Mouse (Mus musculus): ENCODE measurements around the gene Lhpp. TPM values are rescaled to one million over a fixed set of nuclear protein-coding genes. Genes with fewer than 3 reads are reported as not detected.

Gene Lhpp
- 15.0 and 18.9 TPM in 2 replicates for total RNA-seq (2014; fragmentation: Nextera tagmentation)
- 12.3 and 19.4 TPM in 2 replicates for total RNA-seq (2017)

GRCm38 (mm10) chr7:132610468-132611318 is at the start of gene Lhpp:
Gene Lhpp, plus strand, starts transcription at chr7:132610638.
- ATAC-seq (replicated peaks; ENCODE audit: low FRiP score, low TSS enrichment, poor library complexity, severe bottlenecking) = peak; percentile 95

DNA sequence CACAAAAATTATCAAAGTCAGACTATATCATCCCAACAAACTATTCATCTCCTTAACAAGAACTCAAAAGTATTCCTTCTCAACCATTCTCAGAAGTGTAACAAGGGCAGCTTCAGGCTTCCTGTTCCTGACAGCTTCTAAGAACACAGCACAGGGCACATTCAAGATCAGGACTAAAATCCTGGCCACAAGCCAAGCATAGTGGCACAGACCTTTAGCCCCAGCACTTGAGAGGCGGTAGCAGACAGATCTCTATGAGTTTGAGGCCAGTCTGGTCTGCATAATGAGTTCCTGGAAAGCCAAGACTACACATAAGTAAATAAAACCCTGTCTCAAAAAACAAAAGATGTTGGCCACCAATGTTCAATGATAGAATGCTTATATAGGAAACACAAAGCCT is 44.6 kb upstream of the Lhpp start:
- no peak for ATAC-seq (replicated peaks; ENCODE audit: low FRiP score, low TSS enrichment, poor library complexity, severe bottlenecking)

GRCm38 (mm10) chr7:132568817-132569216 is 41.6 kb upstream of the Lhpp start:
- ATAC-seq (replicated peaks; ENCODE audit: low FRiP score, low TSS enrichment, poor library complexity, severe bottlenecking) = no peak

DNA sequence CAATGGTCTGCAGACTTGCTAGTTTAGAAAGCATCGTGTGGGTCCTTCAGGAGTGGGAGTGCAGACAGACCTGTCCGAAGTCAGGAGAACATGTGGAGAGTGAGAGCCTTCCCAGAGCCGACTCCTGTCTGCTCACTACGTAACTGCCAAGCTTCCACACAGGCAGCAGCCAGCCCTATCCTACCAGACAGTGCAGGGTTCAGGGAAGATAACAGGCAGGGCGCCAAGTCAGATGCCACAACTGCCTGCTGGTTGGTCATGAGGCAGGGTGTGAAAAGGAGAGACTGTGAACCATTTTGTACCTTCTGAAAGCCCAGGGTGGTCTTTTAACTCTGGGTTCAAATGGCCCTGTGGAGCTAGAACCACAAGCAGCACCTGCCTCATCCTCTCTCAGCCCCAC is 40.4 kb upstream of the Lhpp start:
- ATAC-seq (replicated peaks; ENCODE audit: low FRiP score, low TSS enrichment, poor library complexity, severe bottlenecking) = peak; percentile 87

DNA sequence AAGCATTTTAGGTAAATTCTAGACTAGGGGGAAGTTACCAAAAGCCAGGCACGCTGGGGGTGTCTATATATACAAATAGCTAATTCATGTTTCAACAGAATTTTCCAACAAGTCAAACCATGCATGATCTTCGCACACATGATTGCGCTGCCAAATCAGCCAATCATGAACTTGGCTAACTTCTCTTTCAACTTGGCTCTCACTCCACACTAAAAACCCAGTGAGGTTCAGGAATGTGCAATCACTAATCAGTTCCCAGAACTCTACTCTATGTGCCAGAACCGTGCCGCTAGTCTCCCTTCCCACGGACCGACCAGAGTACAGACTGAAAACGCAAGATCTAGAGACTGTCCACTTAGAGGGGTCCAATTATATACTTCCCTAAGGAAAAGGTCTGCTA is 39.0 kb upstream of the Lhpp start:
- ATAC-seq (replicated peaks; ENCODE audit: low FRiP score, low TSS enrichment, poor library complexity, severe bottlenecking) = no peak

DNA sequence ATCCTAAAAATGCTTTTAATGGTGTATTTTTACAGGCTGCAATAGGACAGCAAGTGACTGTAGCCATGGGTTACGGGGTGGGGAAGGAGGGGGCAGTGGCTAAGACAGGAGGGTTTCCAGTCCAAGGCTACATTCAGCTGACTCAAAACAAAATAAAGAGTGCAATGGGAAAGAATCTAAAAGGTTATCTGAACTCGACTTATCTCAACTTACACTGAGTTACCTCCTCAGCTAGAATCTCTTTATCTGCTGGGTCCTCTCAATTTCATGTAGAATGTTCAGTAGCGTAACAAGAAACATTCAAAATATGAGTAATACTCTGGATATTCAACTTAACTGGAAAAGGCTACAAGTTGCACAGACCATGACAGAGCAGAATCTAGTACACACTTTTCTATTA is 37.7 kb upstream of the Lhpp start:
- no peak for ATAC-seq (replicated peaks; ENCODE audit: low FRiP score, low TSS enrichment, poor library complexity, severe bottlenecking)

DNA sequence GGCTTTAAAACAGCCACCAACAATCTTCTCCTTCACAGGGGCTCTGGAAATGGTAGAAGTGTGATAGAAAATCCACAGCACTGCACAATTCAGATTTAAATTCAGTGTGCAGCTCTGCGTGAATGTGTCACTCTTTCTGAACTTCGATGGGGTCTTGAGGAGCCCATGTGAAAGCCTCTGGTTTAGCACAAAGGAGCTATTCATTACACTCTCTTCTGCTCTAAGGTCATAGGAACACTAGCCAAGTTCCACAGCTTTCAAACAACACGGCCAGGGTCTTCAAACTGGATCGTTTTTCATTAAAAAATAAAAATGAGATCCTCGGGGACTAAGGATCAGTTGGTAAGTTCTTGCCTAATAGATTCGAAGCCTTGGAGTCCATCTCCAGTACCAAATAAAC is 37.2 kb upstream of the Lhpp start:
- ATAC-seq (replicated peaks; ENCODE audit: low FRiP score, low TSS enrichment, poor library complexity, severe bottlenecking) = no peak

- no peak for ATAC-seq (replicated peaks; ENCODE audit: low FRiP score, low TSS enrichment, poor library complexity, severe bottlenecking)
Observed at GRCm38 (mm10) chr7:132574646-132575045, 35.8 kb upstream of the Lhpp start.

DNA sequence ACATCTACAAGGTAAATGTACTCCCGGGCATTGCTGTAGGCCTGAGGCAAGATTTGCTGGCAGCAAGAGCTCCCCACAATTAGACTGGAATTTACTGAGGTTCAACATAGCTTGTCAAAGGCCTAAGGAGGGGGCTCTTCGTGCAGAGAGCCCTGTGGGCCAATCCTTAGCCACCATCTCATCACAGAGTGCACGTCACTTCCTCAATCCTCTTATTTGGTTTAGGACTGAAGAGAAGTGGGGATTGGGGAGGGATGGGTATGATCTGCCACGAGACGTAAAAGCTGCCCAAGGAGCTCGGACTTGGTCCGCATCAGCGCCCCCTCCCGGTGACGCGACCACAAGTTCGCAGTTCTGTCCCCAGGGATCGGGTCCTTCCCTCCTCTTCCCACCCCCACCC is 34.8 kb upstream of the Lhpp start:
- ATAC-seq (replicated peaks; ENCODE audit: low FRiP score, low TSS enrichment, poor library complexity, severe bottlenecking) = peak; percentile 79

DNA sequence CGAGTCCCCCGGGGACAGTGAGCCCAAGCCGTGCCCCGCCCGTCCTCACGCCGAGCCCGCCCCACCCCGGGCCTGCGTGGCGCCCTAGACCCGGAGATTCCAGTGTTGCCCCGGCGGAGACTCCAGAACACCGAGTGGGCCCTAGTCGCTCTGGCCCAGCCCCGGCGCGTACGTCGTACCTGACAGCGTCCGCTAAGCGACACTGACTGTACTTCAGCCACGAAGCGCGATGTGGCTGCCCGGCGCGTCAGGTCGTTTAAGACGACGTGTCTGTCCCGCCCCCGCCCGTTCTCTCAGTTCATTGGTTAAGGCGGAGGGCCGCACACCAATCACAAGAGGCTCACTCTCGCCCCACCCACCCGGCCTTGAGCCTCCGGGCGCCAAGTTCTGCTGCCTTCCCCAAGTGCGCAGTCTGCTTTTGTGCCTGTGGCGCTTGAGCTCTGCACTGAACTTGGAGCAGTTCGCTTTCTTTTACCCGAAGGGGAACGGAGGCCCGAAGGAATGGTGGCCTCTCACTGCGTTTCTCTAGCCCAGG is 34.3 kb upstream of the Lhpp start, which contains the start of gene Oat:
Gene Oat (minus strand): TSS at position 283 of the 535 bp plus-strand sequence.
- peak; percentile 95 for ATAC-seq (replicated peaks; ENCODE audit: low FRiP score, low TSS enrichment, poor library complexity, severe bottlenecking)

- no peak for ATAC-seq (replicated peaks; ENCODE audit: low FRiP score, low TSS enrichment, poor library complexity, severe bottlenecking)
Observed at GRCm38 (mm10) chr7:132576891-132577290, 33.5 kb upstream of the Lhpp start.

DNA sequence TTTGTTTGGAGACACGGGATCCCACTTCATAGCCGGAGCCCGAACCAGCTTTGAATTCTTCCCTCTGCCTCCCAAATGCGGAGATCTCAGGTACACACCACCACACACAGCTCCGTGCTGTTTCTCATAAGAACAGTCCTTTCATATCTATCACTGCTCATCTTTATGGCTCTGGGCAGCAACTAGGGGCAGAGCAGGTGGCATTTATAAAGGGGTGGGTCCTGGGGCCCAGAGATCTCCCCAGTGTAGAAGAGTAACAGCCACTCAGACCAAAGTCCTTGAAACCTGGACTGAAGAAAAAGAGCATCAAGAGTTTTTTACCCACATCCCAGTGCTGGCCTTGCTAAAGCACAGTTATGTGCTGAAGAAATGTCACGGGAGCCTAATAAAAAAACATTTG is 29.9 kb upstream of the Lhpp start:
- ATAC-seq (replicated peaks; ENCODE audit: low FRiP score, low TSS enrichment, poor library complexity, severe bottlenecking) = no peak

- no peak for ATAC-seq (replicated peaks; ENCODE audit: low FRiP score, low TSS enrichment, poor library complexity, severe bottlenecking)
Observed at GRCm38 (mm10) chr7:132581441-132581840, 29.0 kb upstream of the Lhpp start.

DNA sequence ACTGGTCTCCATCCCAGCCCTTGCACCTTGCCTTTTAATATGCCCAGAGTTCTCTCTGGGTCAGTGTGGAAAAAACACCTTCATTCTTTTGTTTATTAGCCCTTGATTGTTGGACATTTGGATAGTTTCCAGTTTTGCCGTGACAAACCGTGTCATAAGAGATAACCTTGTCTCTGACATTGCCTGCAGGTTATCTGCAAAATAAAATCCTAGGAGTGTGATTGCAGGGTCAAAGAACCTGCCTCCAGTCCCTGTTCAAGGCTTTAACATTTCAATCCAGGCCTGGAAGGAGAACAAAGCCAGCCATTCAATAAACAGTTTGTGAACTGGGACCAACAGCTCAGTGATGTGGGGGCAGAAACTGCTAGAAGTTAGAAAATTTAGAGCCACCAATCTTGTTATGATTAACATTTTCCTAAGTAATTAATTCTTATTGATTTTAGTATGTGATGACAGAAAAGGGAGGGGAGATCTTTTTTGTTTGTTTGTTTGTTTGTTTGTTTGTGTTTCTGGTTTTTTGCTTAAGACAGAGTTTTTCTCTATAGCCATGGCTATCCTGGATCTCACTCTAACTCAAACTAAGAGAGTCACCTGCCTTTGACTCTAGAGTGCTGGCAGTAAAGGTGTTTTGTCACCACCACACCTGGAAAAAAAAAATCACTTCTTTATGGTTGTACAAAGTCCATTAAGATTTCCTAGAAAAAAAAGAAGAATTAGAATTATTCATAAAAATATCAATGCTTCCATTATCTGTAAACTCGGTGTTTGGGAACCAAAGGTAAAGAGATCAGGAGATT is 24.5 kb upstream of the Lhpp start:
- ATAC-seq (replicated peaks; ENCODE audit: low FRiP score, low TSS enrichment, poor library complexity, severe bottlenecking) = no peak

DNA sequence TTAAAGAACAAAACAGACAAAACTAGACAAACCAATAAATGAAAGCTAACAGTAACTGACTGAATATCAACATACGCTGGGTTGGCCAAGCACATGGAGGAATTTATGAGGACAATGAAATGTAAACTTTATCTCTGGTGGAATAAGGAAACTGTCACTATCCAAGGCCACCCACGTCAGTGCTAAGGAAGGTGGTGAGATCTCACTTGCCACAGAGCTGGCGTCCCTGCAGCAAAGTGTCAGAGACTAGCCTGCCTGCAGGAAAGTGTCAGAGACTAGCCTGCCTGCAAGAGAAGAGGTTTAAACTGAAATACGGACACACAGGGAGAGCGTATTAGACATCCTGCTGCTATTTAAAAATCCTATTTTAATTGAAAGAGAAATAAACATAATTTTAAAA is 23.3 kb upstream of the Lhpp start:
- no peak for ATAC-seq (replicated peaks; ENCODE audit: low FRiP score, low TSS enrichment, poor library complexity, severe bottlenecking)

DNA sequence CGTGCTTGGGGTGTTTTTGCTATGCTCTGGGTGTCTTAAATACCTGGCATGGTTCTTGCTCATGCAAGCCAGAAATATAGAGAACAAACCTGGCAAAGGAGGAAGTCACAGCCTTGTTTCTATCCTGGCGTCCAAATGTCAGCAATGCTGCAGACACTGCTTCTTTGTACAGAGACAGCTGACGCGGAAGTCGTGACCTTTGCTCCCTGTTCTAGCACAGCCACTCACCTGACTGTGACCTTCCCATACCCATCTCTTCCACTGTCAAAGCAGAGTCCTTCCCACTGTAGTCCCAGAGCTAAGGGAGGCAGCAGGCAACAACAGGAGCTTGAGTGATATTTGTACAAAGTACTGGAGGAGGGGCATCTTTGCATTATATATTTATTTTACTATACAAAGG is 20.8 kb upstream of the Lhpp start:
- no peak for ATAC-seq (replicated peaks; ENCODE audit: low FRiP score, low TSS enrichment, poor library complexity, severe bottlenecking)

- no peak for ATAC-seq (replicated peaks; ENCODE audit: low FRiP score, low TSS enrichment, poor library complexity, severe bottlenecking)
Observed at GRCm38 (mm10) chr7:132593762-132594161, 16.7 kb upstream of the Lhpp start.

- ATAC-seq (replicated peaks; ENCODE audit: low FRiP score, low TSS enrichment, poor library complexity, severe bottlenecking) = no peak
Observed at GRCm38 (mm10) chr7:132594325-132594724, 16.1 kb upstream of the Lhpp start.

- ATAC-seq (replicated peaks; ENCODE audit: low FRiP score, low TSS enrichment, poor library complexity, severe bottlenecking) = peak; percentile 78
Observed at GRCm38 (mm10) chr7:132595787-132596186, 14.7 kb upstream of the Lhpp start.

- ATAC-seq (replicated peaks; ENCODE audit: low FRiP score, low TSS enrichment, poor library complexity, severe bottlenecking) = no peak
Observed at GRCm38 (mm10) chr7:132596557-132597250, 13.7 kb upstream of the Lhpp start.

Measured in megakaryocyte-erythroid progenitor cell, adult 5-6 weeks (primary cell).